Mouse (Mus musculus) gastrocnemius, postnatal 4 days (tissue): ENCODE results near the gene Lpp. TPM values are rescaled to one million over a fixed set of nuclear protein-coding genes. Genes with fewer than 3 reads are reported as not detected.

Experiments used
- DNase-seq, 2 experiments: peaks; one replicate each; pipeline ENCODE4 v3.0.0; 2021 to 2022; ENCODE audit warnings: low spot score in 2 of 2, mixed read lengths in 2 of 2
- long read RNA-seq, 2 experiments: library from polyadenylated mRNA; stranded (forward); transcript quantifications; one replicate each; pipeline ENCODE4 v2.0.0; 2021
- total RNA-seq, 2 experiments: library from RNA; stranded (reverse); gene quantifications; 2 replicates each; pipeline ENCODE4 v1.2.3; 2021

Gene Lpp
- 10 to 100 TPM; 46.7 to 52.2 TPM for total RNA-seq
- long read RNA-seq, experiment 1, full-length matches to known transcripts, result 3 of 17 reads
- long read RNA-seq, experiment 1, partial matches to known transcripts, result 1 of 17 reads
- long read RNA-seq, experiment 1, other reads (novel, unspliced or antisense), result 13 of 17 reads
- long read RNA-seq, experiment 2, full-length matches to known transcripts, result 5 of 23 reads
- long read RNA-seq, experiment 2, partial matches to known transcripts, result 4 of 23 reads
- long read RNA-seq, experiment 2, other reads (novel, unspliced or antisense), result 14 of 23 reads

- DNase-seq, result peak; percentile 47 to 78
These were observed at the start of gene Lpp for GRCm38 (mm10) chr16:24392651-24393555. Gene Lpp (plus strand): TSS chr16:24393507.

- DNase-seq, result no peak
These were observed 45.5 kb upstream of the Lpp start for GRCm38 (mm10) chr16:24347582-24348411.

- DNase-seq, result no peak
These were observed 43.0 kb upstream of the Lpp start for GRCm38 (mm10) chr16:24350306-24350705.

GRCm38 (mm10) chr16:24350751-24351150, 42.6 kb upstream of the Lpp start:
- DNase-seq, result no peak

- no peak for DNase-seq
These were observed 41.5 kb upstream of the Lpp start for GRCm38 (mm10) chr16:24351811-24352210.

- no peak for DNase-seq
These were observed 39.5 kb upstream of the Lpp start for GRCm38 (mm10) chr16:24353816-24354215.

GRCm38 (mm10) chr16:24361667-24362066, 31.6 kb upstream of the Lpp start:
- DNase-seq, result no peak

- DNase-seq, result no peak
These were observed 29.1 kb upstream of the Lpp start for GRCm38 (mm10) chr16:24364030-24364687.

GRCm38 (mm10) chr16:24365900-24366299, 27.4 kb upstream of the Lpp start:
- DNase-seq, result no peak

GRCm38 (mm10) chr16:24367071-24367470, 26.2 kb upstream of the Lpp start:
- DNase-seq, result no peak

GRCm38 (mm10) chr16:24367506-24367905, 25.8 kb upstream of the Lpp start:
- DNase-seq, result no peak

- no peak for DNase-seq
These were observed 16.8 kb upstream of the Lpp start for GRCm38 (mm10) chr16:24376478-24376877.

GRCm38 (mm10) chr16:24390596-24390995, 2.7 kb upstream of the Lpp start:
- DNase-seq, result no peak

GRCm38 (mm10) chr16:24391111-24391510, 2.2 kb upstream of the Lpp start:
- DNase-seq, result no peak

- no peak for DNase-seq
These were observed 1.4 kb upstream of the Lpp start for GRCm38 (mm10) chr16:24391901-24392300.

GRCm38 (mm10) chr16:24393556-24394210, 376 bp downstream of the Lpp start:
- peak; percentile 62 to 71 for DNase-seq

GRCm38 (mm10) chr16:24394211-24394991, 1.1 kb downstream of the Lpp start:
- DNase-seq, result peak in 1 of 2 experiments; percentile 47

GRCm38 (mm10) chr16:24395100-24395499, 1.8 kb downstream of the Lpp start:
- DNase-seq, result no peak

GRCm38 (mm10) chr16:24396504-24396903, 3.2 kb downstream of the Lpp start:
- no peak for DNase-seq

GRCm38 (mm10) chr16:24398476-24398875, 5.2 kb downstream of the Lpp start:
- no peak for DNase-seq
